Mouse (Mus musculus) gastrocnemius, adult 8-10 months (tissue): Measurements from ENCODE around the gene B3gnt8. TPM values are rescaled to one million over a fixed set of nuclear protein-coding genes. Genes with fewer than 3 reads are reported as not detected.

Experiments used
- DNase-seq, 2 experiments: peaks; one replicate each; pipeline ENCODE4 v3.0.0; 2022; ENCODE audit warnings: low spot score in 2 of 2
- total RNA-seq, 4 experiments: library from RNA; stranded (reverse); gene quantifications; 2 replicates each; pipeline ENCODE4 v1.2.4; 2022

The B3gnt8 gene
- total RNA-seq, 4 experiments from 2014 or later = 0.22 to 1.5 (median 0.95) TPM

DNA sequence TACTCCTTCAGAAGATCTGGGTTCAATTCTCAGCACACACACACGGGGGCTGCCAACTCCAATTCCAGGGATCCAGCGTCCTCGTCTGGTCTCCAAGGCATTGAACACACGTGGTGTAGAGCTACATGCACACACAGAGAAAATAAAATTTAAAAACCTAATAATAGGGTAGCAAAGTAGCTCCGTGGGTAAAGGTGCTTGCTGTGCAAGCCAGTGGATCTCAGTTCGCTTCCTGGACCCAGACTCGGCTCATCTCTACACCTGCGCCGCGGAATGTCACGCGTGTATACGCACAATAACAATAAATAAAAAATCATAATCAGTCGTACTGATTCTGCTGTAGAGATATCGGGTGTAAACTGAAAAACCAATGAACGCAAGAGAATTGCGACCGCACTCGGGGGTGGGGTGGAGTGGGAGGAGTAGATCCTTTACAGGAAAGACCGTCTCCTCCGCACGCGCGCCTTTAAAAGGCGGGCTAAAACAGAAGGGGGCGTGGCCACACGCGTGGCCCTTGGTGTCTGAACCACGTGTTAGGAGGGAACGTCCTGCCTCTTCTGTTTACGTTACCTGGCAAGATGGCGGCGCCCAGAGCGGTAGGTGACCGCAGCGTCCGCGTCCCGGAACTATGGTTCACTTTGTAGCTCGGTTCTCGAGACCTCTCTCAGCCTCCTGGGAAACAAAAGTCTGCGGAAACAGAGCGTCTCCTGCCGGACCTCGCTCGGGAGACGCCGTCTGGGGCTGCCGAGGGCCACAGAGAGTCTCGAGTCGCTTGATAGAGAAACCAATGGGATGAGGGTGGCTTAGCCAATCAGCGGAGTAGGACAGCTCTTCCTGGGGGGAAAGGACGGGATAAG, 7.4 kb upstream of the B3gnt8 start, which contains the start of gene Dmac2:
Dmac2 (plus strand) TSS at position 550 of the 857 bp plus-strand sequence.
- DNase-seq = peak; percentile 89 to 91

DNA sequence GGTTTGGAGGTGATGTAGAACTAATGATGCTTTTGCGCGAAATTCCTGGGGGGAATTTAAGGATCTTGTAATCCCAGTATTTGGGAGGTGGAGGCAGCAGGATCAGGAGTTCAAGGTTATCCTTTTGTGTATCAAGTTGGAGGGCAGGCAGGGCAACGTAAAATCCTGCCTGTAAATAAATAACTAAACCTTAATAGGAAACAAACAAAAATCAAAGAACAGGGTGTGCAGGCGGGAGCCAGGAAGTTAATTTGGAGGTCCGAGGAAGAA, 6.8 kb upstream of the B3gnt8 start:
- no peak for DNase-seq

DNA sequence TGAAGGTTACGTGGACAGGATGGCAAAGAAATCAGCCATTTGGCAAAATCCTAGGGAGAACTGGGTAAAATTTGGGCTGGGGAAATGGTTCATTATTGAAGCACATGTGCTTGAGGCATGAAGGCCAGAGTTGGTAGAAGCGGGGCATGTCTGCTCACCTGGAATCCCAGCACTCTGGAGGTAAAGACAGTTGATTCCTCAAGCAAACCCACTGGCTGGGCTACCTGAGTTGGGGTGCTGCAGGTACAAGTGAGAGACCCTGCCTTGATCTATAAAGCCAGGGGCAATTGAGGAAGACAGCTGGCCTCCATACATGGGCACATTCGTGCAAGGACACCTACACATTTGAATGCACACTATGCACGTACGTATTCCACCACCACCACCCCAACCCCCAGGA, 6.4 kb upstream of the B3gnt8 start:
- no peak for DNase-seq

DNA sequence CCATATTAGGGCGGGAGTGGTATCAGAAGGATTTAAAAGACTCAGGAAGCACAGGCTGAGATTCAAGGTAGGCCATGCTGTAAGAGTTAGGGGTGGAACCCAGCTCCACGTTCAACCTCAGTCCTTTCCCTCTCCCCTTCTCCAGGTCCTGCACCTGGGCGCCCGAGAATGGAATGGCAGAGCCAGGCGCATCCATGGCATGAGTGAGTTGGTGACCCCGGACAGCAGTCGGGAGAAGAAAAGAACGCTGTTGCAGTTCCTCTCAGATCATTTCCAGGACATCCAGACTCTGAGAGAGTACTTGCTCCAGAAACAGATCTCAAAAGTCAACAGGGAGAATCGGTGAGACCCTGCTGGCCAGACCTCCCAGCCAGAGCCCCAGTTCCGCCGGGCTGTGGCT, 5.7 kb upstream of the B3gnt8 start:
- no peak for DNase-seq

DNA sequence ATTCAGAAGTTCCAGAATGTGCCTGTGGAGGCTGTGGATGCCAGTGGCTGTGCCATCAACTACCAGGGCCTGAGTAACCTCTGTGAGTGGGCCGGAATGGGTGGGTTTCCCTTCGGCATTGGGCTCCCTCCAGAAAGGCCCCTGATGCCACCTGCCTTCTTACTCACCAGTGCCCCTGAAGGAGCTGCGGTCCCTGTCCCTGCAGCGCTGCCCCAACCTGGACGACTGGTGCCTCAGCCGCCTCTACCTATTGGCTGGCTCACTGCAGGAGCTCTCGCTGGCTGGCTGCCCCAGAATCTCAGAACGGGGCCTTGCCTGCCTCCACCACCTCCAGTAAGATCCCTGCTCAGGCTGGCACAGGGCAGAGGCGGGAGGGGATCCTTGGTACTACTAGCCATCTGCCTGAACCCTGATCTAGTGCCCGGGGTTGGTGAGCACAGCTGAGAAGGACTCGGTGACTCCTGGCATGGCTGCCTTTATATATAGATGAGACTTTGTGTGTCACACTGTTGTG, 2.5 kb upstream of the B3gnt8 start:
- no peak for DNase-seq

DNA sequence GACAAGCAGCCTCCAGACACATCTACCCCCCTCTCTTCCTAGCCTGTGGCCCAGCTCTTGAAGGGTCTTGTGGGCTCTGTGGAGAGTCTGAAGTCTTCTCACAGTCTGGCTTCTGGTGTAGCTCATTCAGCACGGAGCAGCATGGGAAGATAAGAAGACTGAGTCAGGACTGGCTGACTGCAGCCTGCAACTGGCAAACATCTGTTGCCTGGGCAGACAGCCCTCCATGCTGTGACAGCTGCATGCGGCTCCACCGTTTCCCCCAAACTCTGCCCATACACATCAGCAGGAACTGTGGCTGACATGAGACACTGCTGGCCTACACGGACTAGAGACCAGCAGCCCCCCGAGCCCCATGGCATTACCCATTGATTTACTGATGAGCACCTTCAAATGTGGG, 1.6 kb upstream of the B3gnt8 start:
- DNase-seq = no peak

DNA sequence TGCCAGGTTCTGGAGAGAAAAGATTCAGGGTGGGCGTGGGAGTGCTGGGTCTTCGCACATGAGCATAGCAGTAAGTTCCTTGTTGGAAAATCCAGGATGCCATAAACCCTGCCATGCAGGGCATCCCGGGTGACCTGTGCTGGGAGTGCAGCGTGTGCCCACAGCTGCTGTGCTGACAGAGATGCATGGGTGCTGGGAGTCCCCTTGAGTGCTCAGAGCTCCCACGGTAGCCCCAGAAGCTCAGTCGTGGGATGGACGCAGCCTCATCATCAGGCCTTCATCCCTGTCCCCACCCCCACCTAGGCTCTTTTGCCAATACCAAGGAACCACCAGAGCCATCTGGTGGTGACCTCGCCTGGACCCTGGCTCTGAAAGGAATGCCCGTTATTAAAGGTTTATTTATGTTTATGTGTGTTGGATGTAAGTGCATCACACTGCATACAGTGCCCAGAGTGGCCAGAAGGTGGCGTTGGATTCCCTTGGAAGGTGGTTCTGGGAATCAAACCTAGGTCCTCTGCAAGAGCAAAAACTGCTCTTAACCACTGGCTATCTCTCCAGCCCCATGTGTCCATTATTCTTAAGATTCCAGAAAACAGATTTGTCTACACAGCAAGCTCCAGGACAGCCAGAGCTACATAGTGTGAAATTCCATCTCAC, 732 bp upstream of the B3gnt8 start:
- DNase-seq = no peak

DNA sequence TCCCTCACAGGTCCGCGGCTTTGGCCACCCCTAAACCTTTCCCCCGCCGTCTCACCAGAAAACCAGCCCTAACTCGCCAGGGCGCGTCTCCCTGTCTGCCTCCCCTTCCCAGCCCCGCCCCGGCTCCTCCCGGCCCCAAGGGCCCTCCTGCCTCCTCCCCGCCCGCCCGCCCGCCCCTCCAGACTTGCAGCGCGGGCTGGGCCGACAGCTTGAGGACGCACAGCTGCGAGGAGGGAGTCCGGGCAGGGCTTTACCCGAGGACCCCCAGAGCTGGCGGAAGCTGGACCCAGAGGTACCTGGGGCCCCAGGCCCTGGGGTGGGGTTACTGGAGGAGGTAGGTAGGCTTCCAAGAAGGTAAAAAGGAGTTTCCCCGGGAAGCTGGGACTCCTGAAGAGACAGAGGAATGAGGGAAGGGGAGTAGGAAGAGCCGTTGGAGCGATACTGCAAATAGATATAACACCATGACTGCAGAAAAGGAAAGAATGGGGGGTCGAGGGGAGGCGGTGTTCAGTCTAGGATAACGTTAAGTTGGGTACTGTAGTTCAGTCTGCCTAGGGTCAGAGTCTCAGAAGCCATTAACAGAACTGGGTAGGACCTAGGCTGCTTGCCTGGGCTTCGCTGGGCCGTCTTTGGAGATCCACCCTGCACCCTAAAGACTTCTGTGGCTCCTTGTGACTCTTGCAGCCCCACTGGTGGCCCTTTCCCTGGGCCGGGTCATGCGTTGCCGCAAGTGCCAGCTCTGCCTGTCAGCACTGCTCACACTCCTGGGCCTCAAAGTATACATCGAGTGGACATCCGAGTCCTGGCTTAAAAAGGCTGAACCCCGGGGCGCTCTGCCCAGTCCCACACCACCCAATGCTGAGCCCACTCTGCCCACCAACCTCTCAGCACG, 1.2 kb downstream of the B3gnt8 start:
- peak; percentile 38 to 60 for DNase-seq

DNA sequence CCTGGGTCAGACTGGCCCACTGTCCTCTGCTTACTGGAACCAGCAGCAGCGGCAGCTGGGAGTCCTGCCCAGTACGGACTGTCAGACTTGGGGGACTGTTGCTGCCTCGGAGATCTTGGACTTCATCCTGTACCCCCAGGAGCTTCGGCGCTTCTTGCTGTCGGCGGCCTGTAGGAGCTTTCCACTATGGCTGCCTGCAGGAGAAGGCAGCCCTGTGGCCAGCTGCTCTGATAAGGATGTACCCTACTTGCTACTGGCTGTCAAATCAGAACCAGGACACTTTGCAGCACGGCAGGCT, 1.8 kb downstream of the B3gnt8 start:
- no peak for DNase-seq

DNA sequence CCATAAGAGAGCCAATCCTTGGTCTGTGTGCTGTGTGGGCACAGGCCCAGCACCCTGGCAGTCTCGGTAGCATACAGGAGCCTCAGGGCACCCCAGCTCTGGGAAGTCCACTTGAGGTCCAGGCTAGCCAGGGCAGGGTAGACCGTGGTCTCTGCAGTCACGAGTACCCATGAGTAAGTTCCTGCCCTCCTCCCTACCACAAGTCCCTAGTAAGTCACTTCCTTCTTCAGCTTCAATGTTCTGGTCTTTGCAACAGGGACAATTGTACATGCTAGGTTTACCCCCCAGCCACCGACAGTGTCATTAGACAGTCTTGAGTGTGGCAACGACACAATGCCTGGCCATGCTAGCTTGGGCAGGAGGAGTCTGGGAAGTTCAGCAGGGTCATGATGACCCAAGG, 6.2 kb downstream of the B3gnt8 start:
- DNase-seq = no peak

DNA sequence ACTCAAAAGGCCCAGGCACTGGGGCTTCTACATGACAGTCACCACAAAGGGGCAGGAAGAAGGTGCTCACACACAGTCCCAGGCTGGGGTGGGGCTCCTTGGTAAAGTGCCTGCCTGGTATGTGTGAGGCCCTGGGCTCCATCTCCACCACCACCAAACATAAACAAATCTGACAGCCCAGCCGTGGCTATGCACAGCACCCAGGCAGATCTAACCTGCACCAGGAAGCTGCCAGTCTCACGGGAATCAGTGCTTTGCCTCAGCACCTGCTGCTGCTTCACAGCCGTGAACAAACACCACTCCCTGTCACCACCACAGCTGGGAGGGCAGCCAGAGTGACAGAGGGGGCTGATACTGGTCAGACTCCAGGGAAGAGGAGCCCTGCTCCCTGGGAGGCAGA, 9.9 kb downstream of the B3gnt8 start:
- DNase-seq = no peak

DNA sequence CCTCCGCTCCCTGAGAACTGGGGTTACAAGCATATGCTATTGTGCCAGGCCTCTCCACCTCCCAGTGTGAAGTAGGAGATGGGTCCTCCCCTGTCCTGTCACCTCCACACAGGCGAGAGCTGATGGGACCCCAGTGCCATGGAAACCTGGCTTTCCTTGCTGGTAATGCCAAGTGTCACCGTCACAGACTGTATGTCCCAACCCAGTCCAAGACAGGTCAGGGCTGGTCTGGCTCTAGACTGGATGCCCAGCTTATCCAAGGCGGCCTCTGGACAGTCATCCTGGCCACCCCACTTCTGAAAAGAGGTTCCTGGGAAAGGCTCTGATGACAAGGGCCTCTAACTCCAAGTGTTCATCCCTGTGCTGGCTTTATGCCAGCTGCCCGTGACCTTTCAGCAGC, 10.6 kb downstream of the B3gnt8 start:
- no peak for DNase-seq

DNA sequence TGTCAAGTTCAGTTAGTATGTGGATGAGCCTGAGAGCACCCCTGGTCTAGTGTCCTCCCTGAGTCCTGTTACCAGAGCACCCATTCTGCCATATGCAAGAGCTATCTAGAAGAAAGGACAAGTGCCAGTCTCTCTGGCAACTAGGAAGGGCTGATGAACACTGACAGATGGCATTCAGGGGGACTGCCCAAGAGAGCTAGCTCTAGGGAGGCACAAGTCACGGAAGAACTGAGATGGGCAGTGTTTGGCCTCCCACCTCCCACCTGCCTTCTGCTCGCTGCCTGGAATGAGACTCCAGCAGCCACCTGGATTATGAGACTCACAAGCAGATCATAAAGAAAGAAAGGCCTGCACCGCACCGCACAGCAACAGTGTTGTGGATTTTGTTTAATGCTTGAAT, 13.3 kb downstream of the B3gnt8 start:
- DNase-seq = no peak

DNA sequence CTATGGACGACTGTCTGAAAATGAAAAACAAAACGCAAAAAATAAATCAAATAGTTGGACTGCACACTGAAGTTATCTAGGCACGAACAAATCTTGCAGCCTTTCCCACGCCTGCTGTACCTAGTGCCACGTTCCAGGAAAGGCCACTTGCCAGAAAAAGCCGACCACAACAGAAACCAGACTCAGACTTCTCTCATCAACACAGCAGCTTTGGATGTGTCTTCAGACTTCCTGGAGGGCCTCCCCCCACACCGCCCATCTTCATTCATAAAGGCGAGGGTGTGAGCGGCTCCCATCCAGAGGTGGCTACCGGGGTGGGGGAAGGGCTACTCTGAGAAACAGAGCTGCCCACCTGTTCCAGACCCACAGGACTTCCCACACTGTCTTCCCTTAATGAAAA, 17.7 kb downstream of the B3gnt8 start:
- DNase-seq = no peak

DNA sequence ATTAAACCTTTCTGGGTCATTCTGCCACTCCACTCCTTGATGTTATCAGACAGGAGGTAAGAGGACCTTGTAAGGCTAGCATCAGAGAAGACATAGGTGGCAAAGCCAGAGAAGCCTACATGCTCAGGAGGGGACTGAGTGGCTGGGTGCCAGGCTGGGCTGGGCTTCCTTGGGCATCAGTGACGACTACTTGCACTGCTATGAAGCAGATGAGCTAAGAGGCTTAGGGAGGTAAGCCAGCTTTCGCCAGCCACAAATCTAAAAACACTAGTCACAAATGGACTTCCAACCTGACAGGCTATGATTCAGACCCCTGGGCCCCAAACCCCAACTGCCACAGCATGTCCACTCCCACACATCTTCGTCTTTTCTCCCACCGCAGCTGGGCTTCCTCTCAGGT, 18.2 kb downstream of the B3gnt8 start:
- DNase-seq = no peak

DNA sequence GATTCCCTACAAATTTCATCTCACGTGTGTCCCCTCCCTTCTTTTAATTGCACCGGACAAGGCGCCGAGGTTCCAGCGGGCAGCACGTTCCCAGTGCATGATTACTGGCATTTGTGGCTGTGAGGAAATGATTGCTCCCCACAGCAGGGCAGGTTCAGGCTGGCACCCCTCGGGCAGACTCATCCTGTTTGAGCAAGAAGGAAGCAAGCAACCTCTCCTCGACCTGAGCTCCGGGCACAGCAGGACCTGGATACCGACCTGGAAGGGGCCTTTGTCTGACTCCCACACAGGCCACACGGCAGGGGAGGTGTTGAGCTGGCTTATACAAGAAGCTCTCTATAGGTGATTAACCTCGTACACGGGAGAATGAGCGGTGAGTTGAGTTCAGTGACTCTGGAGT, 18.6 kb downstream of the B3gnt8 start:
- no peak for DNase-seq

DNA sequence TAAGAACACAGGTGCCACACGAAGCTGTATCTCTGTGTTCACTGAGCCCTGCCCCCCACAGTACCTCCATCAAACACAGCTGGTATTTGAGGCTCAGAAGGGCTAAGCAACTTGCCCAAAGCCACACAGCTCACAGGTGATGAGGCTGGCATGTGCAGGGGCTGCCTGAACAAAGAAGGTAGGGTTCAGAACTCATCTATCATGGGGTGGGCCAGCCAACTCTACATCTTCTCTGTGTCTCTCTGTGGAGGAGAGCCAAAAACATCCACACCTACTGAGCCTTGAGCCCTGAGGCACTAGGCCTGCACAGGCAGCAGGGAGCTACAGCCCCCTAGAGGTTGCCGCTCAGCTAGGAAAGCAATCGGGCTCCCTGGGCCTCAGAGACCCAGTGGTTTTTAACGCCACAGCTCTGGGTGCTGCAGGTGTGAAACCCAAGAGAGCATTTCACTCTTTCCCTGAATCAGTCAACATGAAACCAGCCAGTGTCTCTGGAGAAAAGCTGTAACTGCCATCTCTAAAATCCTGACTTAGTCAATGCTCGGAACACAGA, 21.2 kb downstream of the B3gnt8 start:
- no peak for DNase-seq

DNA sequence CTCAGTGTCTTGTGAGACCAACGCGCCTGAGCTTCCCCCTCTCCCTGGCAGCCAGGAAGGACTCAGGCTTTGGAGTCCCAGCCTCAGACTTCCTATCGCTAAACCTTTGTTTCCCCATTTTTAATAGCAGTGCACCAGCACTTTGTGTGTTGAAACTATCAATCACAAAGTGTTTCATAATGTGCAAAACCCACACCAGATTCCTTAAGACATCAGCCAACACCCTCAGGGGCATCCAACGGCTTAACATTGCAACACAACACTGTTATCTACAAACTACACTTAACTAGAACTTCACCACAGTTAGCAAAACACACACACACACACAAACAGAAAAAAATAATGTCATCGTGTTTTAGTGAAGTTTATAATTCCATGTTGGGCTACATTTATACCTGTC, 23.4 kb downstream of the B3gnt8 start:
- no peak for DNase-seq

DNA sequence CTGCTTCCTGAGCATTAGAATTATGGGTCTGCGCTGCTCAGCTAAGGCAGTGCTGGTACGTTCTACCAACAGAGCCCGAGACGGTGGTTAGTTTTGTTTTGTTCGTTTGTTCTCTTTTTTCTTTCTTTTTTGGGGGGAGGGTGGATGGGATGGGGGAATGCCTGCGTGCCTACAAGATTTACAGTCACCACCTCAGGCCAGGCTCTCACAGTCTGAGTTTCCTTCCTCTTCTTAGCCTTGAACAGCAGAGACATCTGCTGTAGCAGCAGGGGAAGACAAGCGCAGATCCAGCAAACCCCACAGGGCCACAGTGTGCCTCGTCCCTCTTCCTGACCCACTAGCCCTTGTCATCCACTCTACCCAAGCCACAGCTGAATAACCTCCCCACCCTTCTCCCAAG, 24.8 kb downstream of the B3gnt8 start:
- no peak for DNase-seq

DNA sequence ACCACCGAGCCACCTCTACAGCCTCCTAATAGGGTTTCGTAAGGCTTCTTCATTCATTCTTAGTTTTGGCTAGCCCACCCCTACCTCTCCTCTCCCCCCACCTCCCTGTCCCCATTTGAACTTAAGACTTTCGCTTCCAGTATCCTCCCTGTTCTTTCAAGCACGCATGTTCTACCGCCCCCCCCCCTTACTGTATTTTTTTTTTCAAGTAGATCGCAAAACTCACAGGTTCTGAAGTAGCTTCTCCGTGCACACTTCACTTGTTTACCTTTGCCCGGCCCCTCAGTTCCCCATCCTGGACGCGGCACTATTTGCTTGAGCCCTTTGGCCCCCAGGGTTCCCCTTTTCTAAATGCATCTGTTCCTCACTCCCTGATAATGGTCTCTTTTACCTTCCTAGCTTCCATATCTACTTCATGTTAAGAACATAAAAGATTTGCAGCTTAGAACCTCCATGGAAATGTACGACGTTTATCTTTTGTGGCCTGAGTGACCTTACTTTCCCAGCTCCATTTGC, 25.8 kb downstream of the B3gnt8 start:
- no peak for DNase-seq

DNA sequence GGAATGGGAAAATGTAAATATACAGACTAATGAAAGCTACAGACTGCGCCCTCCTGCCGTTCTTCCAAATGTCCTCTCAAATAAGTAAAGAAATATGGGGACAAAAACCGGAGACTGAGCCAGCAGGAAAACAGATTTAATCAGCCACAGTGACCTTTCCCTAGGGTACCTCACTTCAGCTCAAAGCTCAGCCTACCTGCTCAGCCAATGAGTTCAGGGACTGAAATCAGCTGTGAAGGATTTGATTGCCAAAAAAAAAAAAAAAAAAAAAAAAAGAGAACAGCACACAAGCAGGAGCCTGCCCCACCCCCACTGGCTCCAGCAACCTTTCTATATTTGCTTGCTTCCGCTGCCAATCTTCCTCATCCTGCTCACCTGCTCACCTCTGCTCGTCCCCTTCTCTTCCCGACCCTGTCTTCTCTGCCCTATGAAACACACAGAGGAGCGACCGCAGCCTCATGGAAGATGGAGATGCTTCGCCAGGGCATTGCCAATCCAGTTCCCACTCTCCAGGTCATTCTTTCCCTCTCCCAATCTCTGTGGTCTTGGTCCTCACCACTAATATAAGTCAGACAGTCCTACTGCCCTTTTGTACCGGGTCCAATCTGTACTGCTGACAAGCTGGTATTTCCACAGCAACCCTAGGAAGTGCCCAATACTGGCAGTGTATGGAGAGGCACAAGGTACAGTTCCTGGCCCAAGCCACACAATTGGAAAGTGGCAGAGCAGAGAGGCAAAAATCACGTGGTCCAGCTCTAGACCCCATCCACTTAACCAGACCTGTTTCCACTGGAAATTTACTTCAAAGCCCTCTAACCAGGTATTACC, 29.4 kb downstream of the B3gnt8 start:
- peak in 1 of 2 experiments; percentile 43 for DNase-seq
